Mouse (Mus musculus): ENCODE measurements around the gene Zyg11b. TPM values are rescaled to one million over a fixed set of nuclear protein-coding genes. Genes with fewer than 3 reads are reported as not detected.

The Zyg11b gene
- polyA plus RNA-seq, 1 experiment from 2014 or later = 14.0 TPM

GRCm38 (mm10) chr4:108314041-108314440 is 13.1 kb upstream of the Zyg11b start:
- H3K36me3 ChIP-seq (replicated peaks; ENCODE audit: control insufficient read depth, insufficient read depth, low read depth, low read length) = no peaks in the 10 kb centered on the region
- H3K27ac ChIP-seq (replicated peaks; ENCODE audit: low read depth, low read length) = no peak overlapping the region
- H3K4me2 ChIP-seq (ENCODE audit: low read depth, low read length) = no peak overlapping the region
- H3K9me3 ChIP-seq (replicated peaks; ENCODE audit: control insufficient read depth, low read length) = no peaks in the 10 kb centered on the region
- H3K9ac ChIP-seq (replicated peaks; ENCODE audit: low read length) = no peak overlapping the region
- DNase-seq (ENCODE audit: low spot score) = no peak
- no peaks in the 10 kb centered on the region for H3K4me1 ChIP-seq (ENCODE audit: control insufficient read depth, insufficient read depth, low read length)
- no peaks in the 10 kb centered on the region for H3K27me3 ChIP-seq (ENCODE audit: control insufficient read depth, insufficient read depth, low read length)
- ATAC-seq (replicated peaks; ENCODE audit: insufficient number of reproducible peaks, low FRiP score, low TSS enrichment, low read depth) = no peak
- no peak overlapping the region for H3K4me3 ChIP-seq (ENCODE audit: low read depth, low read length)
- 59% methylated on average over 5 of the region's 5 CpGs for WGBS

GRCm38 (mm10) chr4:108310706-108311105 is 9.8 kb upstream of the Zyg11b start:
- no peak for DNase-seq (ENCODE audit: low spot score)
- 77% methylated on average over 6 of the region's 6 CpGs for WGBS

GRCm38 (mm10) chr4:108302296-108302890 is 1.5 kb upstream of the Zyg11b start:
- DNase-seq (ENCODE audit: low spot score) (no peak), ATAC-seq (replicated peaks; ENCODE audit: insufficient number of reproducible peaks, low FRiP score, low TSS enrichment, low read depth) (no peak)
- WGBS = 81% methylated on average over 5 of the region's 5 CpGs
- Histone ChIP-seq H3K4me1 (ENCODE audit: control insufficient read depth, insufficient read depth, low read length) (no peaks in the 10 kb centered on the region), H3K36me3 (replicated peaks; ENCODE audit: control insufficient read depth, insufficient read depth, low read depth, low read length) (no peaks in the 10 kb centered on the region), H3K4me3 (ENCODE audit: low read depth, low read length) (no peak overlapping the region), H3K4me2 (ENCODE audit: low read depth, low read length) (no peak overlapping the region), H3K9ac (replicated peaks; ENCODE audit: low read length) (no peak overlapping the region), H3K27ac (replicated peaks; ENCODE audit: low read depth, low read length) (no peak overlapping the region), H3K27me3 (ENCODE audit: control insufficient read depth, insufficient read depth, low read length) (no peaks in the 10 kb centered on the region), H3K9me3 (replicated peaks; ENCODE audit: control insufficient read depth, low read length) (no peaks in the 10 kb centered on the region)

More at GRCm38 (mm10) chr4:108310706-108311105, 9.8 kb upstream of the Zyg11b start:
- no peak overlapping the region for H3K27ac ChIP-seq (replicated peaks; ENCODE audit: low read depth, low read length)
- no peaks in the 10 kb centered on the region for H3K27me3 ChIP-seq (ENCODE audit: control insufficient read depth, insufficient read depth, low read length)
- H3K4me3 ChIP-seq (ENCODE audit: low read depth, low read length) = no peak overlapping the region
- H3K9ac ChIP-seq (replicated peaks; ENCODE audit: low read length) = no peak overlapping the region
- no peaks in the 10 kb centered on the region for H3K9me3 ChIP-seq (replicated peaks; ENCODE audit: control insufficient read depth, low read length)
- H3K4me1 ChIP-seq (ENCODE audit: control insufficient read depth, insufficient read depth, low read length) = no peaks in the 10 kb centered on the region
- no peaks in the 10 kb centered on the region for H3K36me3 ChIP-seq (replicated peaks; ENCODE audit: control insufficient read depth, insufficient read depth, low read depth, low read length)
- no peak for ATAC-seq (replicated peaks; ENCODE audit: insufficient number of reproducible peaks, low FRiP score, low TSS enrichment, low read depth)
- H3K4me2 ChIP-seq (ENCODE audit: low read depth, low read length) = no peak overlapping the region

- no peak; the same call in 1 of the 2 replicates for ATAC-seq (replicated peaks; ENCODE audit: insufficient number of reproducible peaks, low FRiP score, low TSS enrichment, low read depth)
Observed at GRCm38 (mm10) chr4:108300266-108300665, 630 bp downstream of the Zyg11b start.

GRCm38 (mm10) chr4:108276973-108277372 is 23.9 kb downstream of the Zyg11b start:
- Histone ChIP-seq H3K36me3 (replicated peaks; ENCODE audit: control insufficient read depth, insufficient read depth, low read depth, low read length) (no peaks in the 10 kb centered on the region), H3K4me1 (ENCODE audit: control insufficient read depth, insufficient read depth, low read length) (no peaks in the 10 kb centered on the region), H3K9ac (replicated peaks; ENCODE audit: low read length) (no peak overlapping the region), H3K27ac (replicated peaks; ENCODE audit: low read depth, low read length) (no peak overlapping the region), H3K9me3 (replicated peaks; ENCODE audit: control insufficient read depth, low read length) (no peaks in the 10 kb centered on the region), H3K27me3 (ENCODE audit: control insufficient read depth, insufficient read depth, low read length) (no peaks in the 10 kb centered on the region), H3K4me2 (ENCODE audit: low read depth, low read length) (no peak overlapping the region), H3K4me3 (ENCODE audit: low read depth, low read length) (no peak overlapping the region)
- no peak for DNase-seq (ENCODE audit: low spot score)
- WGBS = 95% methylated on average over 3 of the region's 3 CpGs
- no peak for ATAC-seq (replicated peaks; ENCODE audit: insufficient number of reproducible peaks, low FRiP score, low TSS enrichment, low read depth)

More at GRCm38 (mm10) chr4:108300266-108300665, 630 bp downstream of the Zyg11b start:
- Histone ChIP-seq H3K27ac (replicated peaks; ENCODE audit: low read depth, low read length) (no peak overlapping the region), H3K36me3 (replicated peaks; ENCODE audit: control insufficient read depth, insufficient read depth, low read depth, low read length) (no peaks in the 10 kb centered on the region), H3K27me3 (ENCODE audit: control insufficient read depth, insufficient read depth, low read length) (no peaks in the 10 kb centered on the region), H3K4me3 (ENCODE audit: low read depth, low read length) (peak overlapping the region; percentile 80), H3K9ac (replicated peaks; ENCODE audit: low read length) (peak overlapping the region; percentile 82), H3K9me3 (replicated peaks; ENCODE audit: control insufficient read depth, low read length) (no peaks in the 10 kb centered on the region), H3K4me2 (ENCODE audit: low read depth, low read length) (peak overlapping the region; percentile 48), H3K4me1 (ENCODE audit: control insufficient read depth, insufficient read depth, low read length) (no peaks in the 10 kb centered on the region)
- peak; percentile 17 for DNase-seq (ENCODE audit: low spot score)
- WGBS = under 1% methylated on average over 14 of the region's 14 CpGs

GRCm38 (mm10) chr4:108272286-108272685 is 28.6 kb downstream of the Zyg11b start:
- H3K27me3 ChIP-seq (ENCODE audit: control insufficient read depth, insufficient read depth, low read length) = no peaks in the 10 kb centered on the region
- 74% methylated on average over 4 of the region's 4 CpGs for WGBS
- H3K27ac ChIP-seq (replicated peaks; ENCODE audit: low read depth, low read length) = no peak overlapping the region
- no peaks in the 10 kb centered on the region for H3K4me1 ChIP-seq (ENCODE audit: control insufficient read depth, insufficient read depth, low read length)
- DNase-seq (ENCODE audit: low spot score) = no peak
- H3K9me3 ChIP-seq (replicated peaks; ENCODE audit: control insufficient read depth, low read length) = no peaks in the 10 kb centered on the region
- H3K4me2 ChIP-seq (ENCODE audit: low read depth, low read length) = no peak overlapping the region
- ATAC-seq (replicated peaks; ENCODE audit: insufficient number of reproducible peaks, low FRiP score, low TSS enrichment, low read depth) = no peak
- no peak overlapping the region for H3K4me3 ChIP-seq (ENCODE audit: low read depth, low read length)
- no peaks in the 10 kb centered on the region for H3K36me3 ChIP-seq (replicated peaks; ENCODE audit: control insufficient read depth, insufficient read depth, low read depth, low read length)
- no peak overlapping the region for H3K9ac ChIP-seq (replicated peaks; ENCODE audit: low read length)

GRCm38 (mm10) chr4:108265774-108266173 is 35.1 kb downstream of the Zyg11b start:
- Histone ChIP-seq H3K36me3 (replicated peaks; ENCODE audit: control insufficient read depth, insufficient read depth, low read depth, low read length) (no peaks in the 10 kb centered on the region), H3K27ac (replicated peaks; ENCODE audit: low read depth, low read length) (no peak overlapping the region)
- WGBS = 95% methylated on average over 7 of the region's 7 CpGs

GRCm38 (mm10) chr4:108253317-108253716 is 47.6 kb downstream of the Zyg11b start:
- no peak overlapping the region for H3K4me2 ChIP-seq (ENCODE audit: low read depth, low read length)
- no peaks in the 10 kb centered on the region for H3K4me1 ChIP-seq (ENCODE audit: control insufficient read depth, insufficient read depth, low read length)
- no peak for DNase-seq (ENCODE audit: low spot score)
- 91% methylated on average over 6 of the region's 6 CpGs for WGBS
- H3K9me3 ChIP-seq (replicated peaks; ENCODE audit: control insufficient read depth, low read length) = no peaks in the 10 kb centered on the region
- no peaks in the 10 kb centered on the region for H3K27me3 ChIP-seq (ENCODE audit: control insufficient read depth, insufficient read depth, low read length)
- H3K4me3 ChIP-seq (ENCODE audit: low read depth, low read length) = no peak overlapping the region
- H3K9ac ChIP-seq (replicated peaks; ENCODE audit: low read length) = no peak overlapping the region
- ATAC-seq (replicated peaks; ENCODE audit: insufficient number of reproducible peaks, low FRiP score, low TSS enrichment, low read depth) = no peak
- peaks cover 14% of the 10 kb centered on the region for H3K36me3 ChIP-seq (replicated peaks; ENCODE audit: control insufficient read depth, insufficient read depth, low read depth, low read length)
- H3K27ac ChIP-seq (replicated peaks; ENCODE audit: low read depth, low read length) = no peak overlapping the region

More at GRCm38 (mm10) chr4:108265774-108266173, 35.1 kb downstream of the Zyg11b start:
- Histone ChIP-seq H3K9me3 (replicated peaks; ENCODE audit: control insufficient read depth, low read length) (no peaks in the 10 kb centered on the region), H3K4me2 (ENCODE audit: low read depth, low read length) (no peak overlapping the region), H3K27me3 (ENCODE audit: control insufficient read depth, insufficient read depth, low read length) (no peaks in the 10 kb centered on the region), H3K4me1 (ENCODE audit: control insufficient read depth, insufficient read depth, low read length) (no peaks in the 10 kb centered on the region), H3K9ac (replicated peaks; ENCODE audit: low read length) (no peak overlapping the region), H3K4me3 (ENCODE audit: low read depth, low read length) (no peak overlapping the region)
- no peak for ATAC-seq (replicated peaks; ENCODE audit: insufficient number of reproducible peaks, low FRiP score, low TSS enrichment, low read depth)
- no peak for DNase-seq (ENCODE audit: low spot score)

Measured in embryonic facial prominence, embryonic 11.5 days (tissue).